Mouse (Mus musculus) bone marrow macrophage, adult 2 months (primary cell): ENCODE results near the gene Spaca3.

ENCODE experiments used
- CTCF ChIP-seq: IDR thresholded peaks from 2 replicates; pipeline ENCODE4 v1.5.1; 2012; ENCODE audit warnings: low read depth, mild to moderate bottlenecking, low read length, moderate library complexity
- POLR2A ChIP-seq: IDR thresholded peaks from 2 replicates; pipeline ENCODE4 v1.6.1; 2012; ENCODE audit warnings: mild to moderate bottlenecking, low read depth, low read length, borderline replicate concordance

DNA sequence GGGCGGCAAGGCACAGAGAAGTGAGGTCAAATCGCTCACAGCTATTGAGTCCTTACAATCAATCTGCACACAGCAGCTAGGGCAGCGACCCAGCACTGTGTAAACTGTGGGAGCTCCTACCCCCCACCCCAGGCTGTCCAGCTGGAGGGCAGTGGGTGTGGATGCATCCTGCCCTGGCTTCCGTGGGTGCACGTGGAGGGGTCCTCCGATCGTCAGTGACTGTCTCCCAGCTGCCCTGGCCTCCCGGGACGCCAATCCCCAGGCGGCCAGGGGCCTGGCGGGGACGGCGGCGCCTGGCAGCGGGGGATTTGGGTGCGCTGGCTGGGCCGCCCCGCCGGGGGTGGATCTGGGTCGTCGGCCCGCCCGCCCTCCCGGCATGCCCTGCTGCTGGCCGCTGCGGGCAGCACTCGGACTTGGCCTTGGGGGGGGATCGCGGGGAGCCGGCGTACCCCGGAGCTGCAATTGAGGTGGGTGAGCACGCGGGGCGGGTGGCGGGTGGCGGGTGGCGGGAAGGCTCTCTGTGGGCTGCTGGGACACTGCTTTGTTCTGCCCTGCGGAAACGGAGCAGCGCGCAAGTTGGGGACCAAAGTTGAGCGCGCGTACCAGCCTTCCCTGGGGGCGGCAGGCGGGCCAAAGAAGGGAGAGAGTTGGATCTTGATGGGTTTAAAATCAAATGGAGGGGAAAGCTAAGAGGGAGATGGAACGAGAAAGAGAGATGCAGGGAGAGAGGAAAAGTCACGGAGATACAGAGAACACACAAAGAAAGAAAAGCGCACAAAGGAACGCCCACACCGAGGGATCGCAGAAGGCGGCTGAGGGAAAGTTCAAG lies 48.0 kb upstream of the Spaca3 start, which contains the start of gene Tmem98:
- TF ChIP-seq CTCF (no peak), POLR2A (no peak)
